Mouse (Mus musculus) lung, adult 2 months (tissue): ENCODE measurements around the gene Pex13.

Experiments used
- CTCF ChIP-seq: fragments of 200-500 bp; IDR thresholded peaks from 2 replicates; pipeline ENCODE4 v1.5.1; 2011; ENCODE audit warnings: mild to moderate bottlenecking, low read length, control low read depth; ENCODE audit not compliant: insufficient read depth
- POLR2A ChIP-seq: fragments of 200-500 bp; IDR thresholded peaks from 2 replicates; pipeline ENCODE4 v1.6.1; 2011; ENCODE audit warnings: low read depth, mild to moderate bottlenecking, control low read depth, low read length, borderline replicate concordance; ENCODE audit errors: extremely low read depth

DNA sequence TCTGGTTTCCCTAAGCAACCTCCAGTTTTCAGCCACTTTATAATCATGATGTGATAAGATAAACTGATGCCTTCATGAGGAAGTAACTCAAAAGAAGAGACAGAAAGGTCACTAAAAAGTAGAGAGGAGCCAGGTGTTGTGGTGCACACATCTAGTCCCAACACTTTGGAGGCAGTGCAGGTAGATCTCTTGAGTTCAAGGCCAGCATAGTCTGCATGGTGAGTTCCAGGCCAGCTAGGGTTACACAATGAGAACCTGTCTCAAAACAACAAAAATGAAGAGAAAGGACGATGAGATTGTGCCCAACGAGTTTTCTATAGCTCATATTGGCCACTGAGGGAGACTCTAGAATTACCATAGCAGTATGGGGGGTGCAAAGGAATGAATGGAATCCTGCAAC lies 32.8 kb upstream of the Pex13 start:
- no peak for TF ChIP-seq POLR2A
- TF ChIP-seq CTCF = no peak
